ENCODE assay signal across 25 mouse cellular contexts in genomic region chr8:84345493-84345892, GRCm38 (mm10).
"Had no signal": no experiment of that assay in that cellular context is flagged by ENCODE, and none has a peak within 500 bp of the region (broad histone marks: within the 10 kb centered on the region; RNA-seq: fewer than 3 reads in every experiment).

No protein-coding gene starts in this region.

- ATAC-seq: forebrain, embryonic 13.5 days; forebrain, embryonic 14.5 days; forebrain, embryonic 15.5 days; forebrain, embryonic 16.5 days; forebrain, postnatal 0 days had no signal

- H3K9ac ChIP-seq: embryonic facial prominence, embryonic 12.5 days; embryonic facial prominence, embryonic 13.5 days; embryonic facial prominence, embryonic 15.5 days; forebrain, embryonic 12.5 days; forebrain, embryonic 13.5 days; forebrain, embryonic 15.5 days; forebrain, postnatal 0 days had no signal

- H3K36me3 ChIP-seq: embryonic facial prominence, embryonic 10.5 days; embryonic facial prominence, embryonic 12.5 days; embryonic facial prominence, embryonic 13.5 days; embryonic facial prominence, embryonic 15.5 days; forebrain, embryonic 10.5 days; forebrain, embryonic 12.5 days; forebrain, embryonic 15.5 days; heart, embryonic 10.5 days had no signal

- DNase-seq: cerebellum, adult 9-11 months; cerebellum, postnatal 36 days; embryo, embryonic 11 days; forebrain, postnatal 0 days; gastrocnemius, adult 2 months; gastrocnemius, postnatal 10 days; gastrocnemius, postnatal 14 days; gastrocnemius, postnatal 25 days; gastrocnemius, postnatal 36 days; heart, adult 11 months; heart, adult 18-20 months; heart, adult 2 months had no signal

- H3K27me3 ChIP-seq: forebrain, embryonic 15.5 days had no signal

- H3K27ac ChIP-seq: embryonic facial prominence, embryonic 10.5 days; embryonic facial prominence, embryonic 12.5 days; embryonic facial prominence, embryonic 13.5 days; embryonic facial prominence, embryonic 15.5 days; forebrain, embryonic 10.5 days; forebrain, embryonic 12.5 days; forebrain, embryonic 13.5 days; forebrain, embryonic 15.5 days; gastrocnemius, adult 2 months; heart, adult 2 months; heart, embryonic 10.5 days had no signal

- H3K4me3 ChIP-seq: embryonic facial prominence, embryonic 10.5 days; embryonic facial prominence, embryonic 12.5 days; embryonic facial prominence, embryonic 13.5 days; embryonic facial prominence, embryonic 15.5 days; erythroblast, embryonic 14.5 days; forebrain, embryonic 10.5 days; forebrain, embryonic 12.5 days; forebrain, embryonic 13.5 days; forebrain, embryonic 15.5 days; gastrocnemius, adult 2 months; heart, adult 2 months; heart, embryonic 10.5 days had no signal

- H3K9me3 ChIP-seq: embryonic facial prominence, embryonic 10.5 days; embryonic facial prominence, embryonic 12.5 days; embryonic facial prominence, embryonic 13.5 days; embryonic facial prominence, embryonic 15.5 days; forebrain, embryonic 10.5 days; forebrain, embryonic 12.5 days; forebrain, embryonic 13.5 days; forebrain, embryonic 15.5 days; heart, embryonic 10.5 days had no signal

- H3K4me2 ChIP-seq: embryonic facial prominence, embryonic 12.5 days; embryonic facial prominence, embryonic 13.5 days; embryonic facial prominence, embryonic 15.5 days; forebrain, embryonic 12.5 days; forebrain, embryonic 13.5 days; forebrain, embryonic 15.5 days; heart, embryonic 11.5 days had no signal

- H3K4me1 ChIP-seq: embryonic facial prominence, embryonic 10.5 days; embryonic facial prominence, embryonic 12.5 days; embryonic facial prominence, embryonic 13.5 days; embryonic facial prominence, embryonic 15.5 days; forebrain, embryonic 10.5 days; forebrain, embryonic 12.5 days; forebrain, embryonic 13.5 days; forebrain, embryonic 15.5 days; heart, embryonic 10.5 days had no signal
